Mouse (Mus musculus) ES-Bruce4 (cell line): ENCODE data around the gene Tspo.

Source experiments
- CTCF ChIP-seq: IDR thresholded peaks from one replicate; pipeline ENCODE4 v1.8.1; 2011; ENCODE audit warnings: low read depth, low read length
- POLR2A ChIP-seq: IDR thresholded peaks from one replicate; pipeline ENCODE4 v1.8.1; 2011; ENCODE audit warnings: low read length; ENCODE audit not compliant: insufficient read depth

DNA sequence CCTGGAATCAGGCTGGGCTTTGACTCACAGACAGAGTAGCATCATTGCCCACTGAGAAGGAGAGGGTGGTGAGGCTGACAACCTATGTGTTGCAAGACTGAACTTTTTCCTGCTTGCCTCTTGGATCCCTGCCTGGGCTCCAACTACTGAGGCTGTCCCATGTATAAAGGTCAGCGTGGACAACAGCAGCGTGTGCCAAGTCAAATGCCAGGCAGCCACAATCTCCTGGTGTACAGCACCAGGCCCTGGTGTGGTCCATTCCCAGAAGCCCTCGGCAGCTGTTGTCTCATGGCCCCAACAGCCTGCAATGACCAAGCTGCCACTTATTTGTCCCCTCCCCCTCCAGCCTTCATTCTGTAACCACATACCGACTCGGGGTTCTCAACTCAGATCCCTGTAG is 8.2 kb downstream of the Tspo start:
- no peak for TF ChIP-seq POLR2A
- TF ChIP-seq CTCF, result no peak
